Mouse (Mus musculus) ES-Bruce4 (cell line): ENCODE data around the gene Dgkh. TPM values are rescaled to one million over a fixed set of nuclear protein-coding genes. Genes with fewer than 3 reads are reported as not detected.

ENCODE experiments used
- H3K27ac ChIP-seq: 2 replicates; pipeline ENCODE4 v1.5.1; 2012; ENCODE audit warnings: low read length, inconsistent platforms; ENCODE audit not compliant: insufficient read depth
- H3K27me3 ChIP-seq: 2 replicates; pipeline ENCODE4 v1.6.1; 2012; ENCODE audit warnings: mild to moderate bottlenecking, low read length, inconsistent platforms; ENCODE audit not compliant: control insufficient read depth, poor library complexity, insufficient read depth, severe bottlenecking
- H3K36me3 ChIP-seq: 2 replicates; pipeline ENCODE4 v1.6.1; 2012; ENCODE audit warnings: inconsistent platforms, mild to moderate bottlenecking, low read length, moderate library complexity; ENCODE audit not compliant: control insufficient read depth, poor library complexity, insufficient read depth, severe bottlenecking
- H3K4me1 ChIP-seq: one replicate; pipeline ENCODE4 v1.8.1; 2011; ENCODE audit warnings: low read length; ENCODE audit not compliant: control insufficient read depth, insufficient read depth
- H3K4me3 ChIP-seq: 2 replicates; pipeline ENCODE4 v1.5.1; 2011; ENCODE audit warnings: low read depth, mild to moderate bottlenecking, low read length
- H3K9ac ChIP-seq: 2 replicates; pipeline ENCODE4 v1.6.1; 2012; ENCODE audit warnings: low read depth, mild to moderate bottlenecking, inconsistent platforms; ENCODE audit not compliant: poor library complexity, severe bottlenecking
- H3K9me3 ChIP-seq: replicated peaks from 2 replicates; pipeline ENCODE4 v1.6.1; 2012; ENCODE audit warnings: mild to moderate bottlenecking, low read length, inconsistent platforms; ENCODE audit not compliant: control insufficient read depth, poor library complexity, insufficient read depth, severe bottlenecking
- CTCF ChIP-seq: IDR thresholded peaks from one replicate; pipeline ENCODE4 v1.8.1; 2011; ENCODE audit warnings: low read depth, low read length
- EP300 ChIP-seq: IDR thresholded peaks from 2 replicates; pipeline ENCODE4 v1.6.1; 2011; ENCODE audit warnings: low read depth, low read length; ENCODE audit not compliant: insufficient read depth
- POLR2A ChIP-seq: IDR thresholded peaks from one replicate; pipeline ENCODE4 v1.8.1; 2011; ENCODE audit warnings: low read length; ENCODE audit not compliant: insufficient read depth
- polyA plus RNA-seq: library from polyadenylated mRNA; stranded (reverse); fragments of >200 nt; gene quantifications from 2 replicates; pipeline ENCODE4 v1.2.4, GENCODE M21; 2011; ENCODE audit warnings: low read depth; ENCODE audit not compliant: missing spikeins, insufficient read depth, insufficient read length

The Dgkh gene
- polyA plus RNA-seq, 1 experiment = 11.7 TPM

- no peaks in the 10 kb centered on the region for H3K36me3 ChIP-seq
- TF ChIP-seq POLR2A (no peak), CTCF (no peak), EP300 (no peak)
- H3K4me1 ChIP-seq = no peaks in the 10 kb centered on the region
- no peak overlapping the region for H3K27ac ChIP-seq
- no peak overlapping the region for H3K9ac ChIP-seq
- no peaks in the 10 kb centered on the region for H3K27me3 ChIP-seq
- H3K9me3 ChIP-seq = peaks cover 2% of the 10 kb centered on the region; the same call in 1 of the 2 replicates
- no peak overlapping the region for H3K4me3 ChIP-seq
Observed at GRCm38 (mm10) chr14:78653333-78653732, 79.2 kb downstream of the Dgkh start.

- no peaks in the 10 kb centered on the region for H3K4me1 ChIP-seq
- H3K27ac ChIP-seq = no peak overlapping the region
- H3K4me3 ChIP-seq = no peak overlapping the region
- H3K9me3 ChIP-seq = no peaks in the 10 kb centered on the region
- no peaks in the 10 kb centered on the region for H3K27me3 ChIP-seq
- no peak overlapping the region for H3K9ac ChIP-seq
- no peak for TF ChIP-seq POLR2A
- H3K36me3 ChIP-seq = no peaks in the 10 kb centered on the region
Observed at GRCm38 (mm10) chr14:78651696-78652095, 80.9 kb downstream of the Dgkh start.

DNA sequence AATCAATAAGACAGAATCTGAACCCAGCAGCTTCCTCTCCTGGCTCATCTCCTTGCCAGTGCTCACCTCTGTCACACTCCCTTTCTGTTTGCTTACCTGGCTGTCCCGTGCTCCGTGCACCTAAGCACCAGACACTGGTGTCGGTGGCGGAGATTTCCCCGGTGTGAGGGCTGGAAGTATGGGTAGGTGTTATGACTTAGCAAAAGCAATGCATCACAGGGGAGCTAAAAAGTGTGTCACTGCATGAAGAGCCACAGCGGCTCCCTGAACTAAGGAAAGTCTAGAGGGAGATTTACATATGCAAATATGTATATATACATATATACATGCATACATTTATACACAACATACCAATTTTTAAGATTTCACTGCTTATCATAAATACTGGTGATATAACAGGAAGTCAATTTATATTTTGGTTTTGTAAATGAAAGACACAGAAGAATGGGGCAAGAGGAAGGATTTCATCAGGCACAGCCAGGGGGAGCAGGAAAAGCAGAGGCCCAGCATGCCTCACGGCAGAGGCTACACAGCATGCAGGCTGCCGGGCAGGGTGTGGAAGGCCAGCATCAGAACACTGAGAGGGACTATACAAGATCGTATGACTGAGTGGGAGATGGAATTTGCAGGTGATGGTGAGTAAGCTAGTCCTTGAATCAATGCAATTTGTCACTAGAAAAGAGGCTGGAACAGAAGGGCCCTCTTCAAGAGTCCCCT lies 82.0 kb downstream of the Dgkh start:
- H3K9me3 ChIP-seq = no peaks in the 10 kb centered on the region
- H3K9ac ChIP-seq = no peak overlapping the region
- H3K4me1 ChIP-seq = no peaks in the 10 kb centered on the region
- no peak overlapping the region for H3K27ac ChIP-seq
- no peaks in the 10 kb centered on the region for H3K27me3 ChIP-seq
- H3K36me3 ChIP-seq = no peaks in the 10 kb centered on the region
- TF ChIP-seq POLR2A (no peak), CTCF (no peak), EP300 (no peak)
- H3K4me3 ChIP-seq = no peak overlapping the region

- H3K9ac ChIP-seq = no peak overlapping the region
- H3K27ac ChIP-seq = no peak overlapping the region
- no peaks in the 10 kb centered on the region for H3K36me3 ChIP-seq
- no peak overlapping the region for H3K4me3 ChIP-seq
- TF ChIP-seq EP300 = no peak
- no peak for TF ChIP-seq CTCF
- TF ChIP-seq POLR2A = no peak
- no peaks in the 10 kb centered on the region for H3K4me1 ChIP-seq
- no peaks in the 10 kb centered on the region for H3K27me3 ChIP-seq
- no peaks in the 10 kb centered on the region for H3K9me3 ChIP-seq
Observed at GRCm38 (mm10) chr14:78649525-78650274, 82.9 kb downstream of the Dgkh start.

DNA sequence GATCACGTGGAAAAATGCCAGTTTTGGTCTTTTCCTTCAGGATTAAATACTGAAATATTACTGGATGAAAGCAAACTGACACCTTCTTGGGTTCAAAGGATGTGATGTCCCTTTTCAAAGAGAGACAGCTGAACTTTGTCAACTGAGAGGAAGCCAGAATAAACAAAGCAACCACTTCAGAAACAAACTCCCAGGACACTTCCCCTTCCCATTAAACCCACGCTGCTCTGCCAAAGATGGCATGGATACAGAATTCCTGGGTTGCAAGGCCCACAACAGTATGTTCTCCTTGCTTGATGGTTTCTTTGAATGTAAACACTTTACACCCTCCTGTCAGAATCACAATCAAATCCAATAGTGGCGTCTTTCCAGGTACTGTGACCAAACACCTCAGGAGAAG lies 87.0 kb downstream of the Dgkh start:
- H3K27me3 ChIP-seq = no peaks in the 10 kb centered on the region
- no peaks in the 10 kb centered on the region for H3K36me3 ChIP-seq
- H3K4me3 ChIP-seq = no peak overlapping the region
- TF ChIP-seq CTCF (no peak), EP300 (no peak), POLR2A (no peak)
- no peaks in the 10 kb centered on the region for H3K4me1 ChIP-seq
- H3K27ac ChIP-seq = no peak overlapping the region
- no peak overlapping the region for H3K9ac ChIP-seq
- H3K9me3 ChIP-seq = no peaks in the 10 kb centered on the region

DNA sequence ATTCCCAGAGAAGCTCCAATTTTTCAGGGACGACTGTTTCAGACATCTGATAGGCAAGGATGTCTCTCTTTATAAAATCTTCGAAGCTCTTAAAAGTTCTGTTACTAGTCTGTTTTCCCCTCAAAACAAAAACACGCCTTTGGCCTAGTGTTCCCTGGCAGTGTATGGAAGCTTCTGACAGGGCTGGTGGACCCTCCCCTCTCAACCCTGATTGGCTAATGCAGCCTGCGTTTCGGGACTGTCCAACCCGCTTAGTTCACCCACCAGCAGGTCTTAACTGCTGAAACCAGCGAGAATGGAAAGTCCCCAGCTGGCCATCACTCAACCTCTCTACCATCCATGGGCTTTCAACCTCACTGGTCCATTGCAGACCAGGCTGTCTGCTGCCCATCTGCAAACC lies 91.3 kb downstream of the Dgkh start:
- no peak overlapping the region for H3K4me3 ChIP-seq
- TF ChIP-seq EP300 = no peak
- no peak for TF ChIP-seq POLR2A
- no peak for TF ChIP-seq CTCF
- no peaks in the 10 kb centered on the region for H3K27me3 ChIP-seq
- H3K9me3 ChIP-seq = no peaks in the 10 kb centered on the region
- H3K36me3 ChIP-seq = no peaks in the 10 kb centered on the region
- H3K27ac ChIP-seq = no peak overlapping the region
- no peak overlapping the region for H3K9ac ChIP-seq
- H3K4me1 ChIP-seq = no peaks in the 10 kb centered on the region
